Mouse (Mus musculus) heart, postnatal 0 days (tissue): ENCODE data around the gene Dgkd.

Experiments
- CTCF ChIP-seq: IDR thresholded peaks from 2 replicates; pipeline ENCODE4 v1.5.1; 2016; ENCODE audit warnings: antibody characterized with exemption, control low read depth, low read depth
- EP300 ChIP-seq: IDR thresholded peaks from 2 replicates; pipeline ENCODE4 v1.6.1; 2016; ENCODE audit warnings: antibody characterized with exemption, low read depth

- no peak for TF ChIP-seq CTCF
- TF ChIP-seq EP300 = no peak
Measured at GRCm38 (mm10) chr1:87828185-87828584, 24.9 kb upstream of the Dgkd start.
